Mouse (Mus musculus) C2C12 (cell line): ENCODE measurements around the gene Olfr750. TPM values are rescaled to one million over a fixed set of nuclear protein-coding genes. Genes with fewer than 3 reads are reported as not detected.

ENCODE experiments used
- H3K27me3 ChIP-seq: one replicate; pipeline ENCODE4 v1.6.1; 2011; ENCODE audit not compliant: control insufficient read depth, insufficient read depth, insufficient read length
- H3K36me3 ChIP-seq: one replicate; pipeline ENCODE4 v1.6.1; 2011; ENCODE audit not compliant: control insufficient read depth, insufficient read depth
- H3K4me3 ChIP-seq: one replicate; pipeline ENCODE4 v1.5.1; 2011; ENCODE audit warnings: mild to moderate bottlenecking, control low read depth; ENCODE audit not compliant: poor library complexity, insufficient read depth, severe bottlenecking
- H3K79me2 ChIP-seq: one replicate; pipeline ENCODE4 v1.6.1; 2011; ENCODE audit not compliant: control insufficient read depth, insufficient read depth
- H3K79me3 ChIP-seq: one replicate; pipeline ENCODE4 v1.6.1; 2011; ENCODE audit warnings: low read depth, control low read depth
- H3ac ChIP-seq: one replicate; pipeline ENCODE3; 2011; ENCODE audit warnings: low read depth; ENCODE audit not compliant: control insufficient read depth, insufficient read length
- CEBPB ChIP-seq: IDR thresholded peaks from one replicate; pipeline ENCODE4 v1.6.1; 2011; ENCODE audit warnings: low read depth, mild to moderate bottlenecking, control low read depth, moderate library complexity
- CTCF ChIP-seq: IDR thresholded peaks from one replicate; pipeline ENCODE4 v1.5.1; 2011; ENCODE audit not compliant: control insufficient read depth, insufficient read depth, insufficient read length
- FOSL1 ChIP-seq: IDR thresholded peaks from one replicate; pipeline ENCODE4 v1.8.0; 2011; ENCODE audit warnings: mild to moderate bottlenecking, low read length; ENCODE audit not compliant: poor library complexity, insufficient read depth, severe bottlenecking
- MAX ChIP-seq: IDR thresholded peaks from one replicate; pipeline ENCODE4 v1.6.1; 2011; ENCODE audit warnings: mild to moderate bottlenecking, control low read depth
- MYOD1 ChIP-seq: IDR thresholded peaks from one replicate; pipeline ENCODE4 v1.6.1; 2011; ENCODE audit warnings: low read depth; ENCODE audit not compliant: control insufficient read depth, insufficient read length
- MYOG ChIP-seq: IDR thresholded peaks from one replicate; pipeline ENCODE4 v1.6.1; 2011; ENCODE audit not compliant: control insufficient read depth, insufficient read length; ENCODE audit errors: extremely low read depth
- USF1 ChIP-seq: IDR thresholded peaks from one replicate; pipeline ENCODE4 v1.6.1; 2011; ENCODE audit warnings: low read depth, mild to moderate bottlenecking, control low read depth, moderate library complexity
- polyA plus RNA-seq: library from polyadenylated mRNA; unstranded; fragments of >200 nt; fragmentation: generic; extraction: Trizol; gene quantifications from one replicate; pipeline ENCODE4 v1.2.1, GENCODE M21; 2012; ENCODE audit warnings: missing spikeins

The Olfr750 gene
- polyA plus RNA-seq, 1 experiment, result not detected

DNA sequence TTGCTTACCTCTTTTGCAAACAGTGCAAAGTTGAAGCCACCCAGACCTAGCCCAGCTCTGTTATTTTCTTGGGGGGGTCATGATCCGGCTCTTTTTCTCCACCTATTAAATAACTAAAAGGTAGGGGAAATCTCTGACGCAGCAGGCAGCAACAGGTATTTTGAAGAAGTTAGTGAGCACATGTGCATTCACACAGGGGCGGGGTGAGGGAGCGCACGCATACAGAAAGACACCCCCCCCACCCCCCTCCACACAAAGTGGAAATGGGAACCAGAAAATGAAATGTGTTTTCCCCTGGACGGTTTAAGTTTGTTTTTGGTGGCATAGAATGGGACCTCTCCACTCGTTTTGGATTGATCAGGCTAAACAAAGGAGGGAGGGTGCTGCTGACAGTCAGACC is 9.6 kb upstream of the Olfr750 start:
- no peak for TF ChIP-seq MAX
- TF ChIP-seq USF1, result no peak
- no peak for TF ChIP-seq MYOG
- TF ChIP-seq FOSL1, result no peak
- TF ChIP-seq MYOD1, result no peak
- TF ChIP-seq CTCF, result no peak
- TF ChIP-seq CEBPB, result no peak
- Histone ChIP-seq H3K79me3 (no peaks in the 10 kb centered on the region), H3ac (no peak overlapping the region), H3K79me2 (no peaks in the 10 kb centered on the region), H3K4me3 (peak overlapping the region; percentile 34), H3K27me3 (peaks cover 3% of the 10 kb centered on the region), H3K36me3 (no peaks in the 10 kb centered on the region)

DNA sequence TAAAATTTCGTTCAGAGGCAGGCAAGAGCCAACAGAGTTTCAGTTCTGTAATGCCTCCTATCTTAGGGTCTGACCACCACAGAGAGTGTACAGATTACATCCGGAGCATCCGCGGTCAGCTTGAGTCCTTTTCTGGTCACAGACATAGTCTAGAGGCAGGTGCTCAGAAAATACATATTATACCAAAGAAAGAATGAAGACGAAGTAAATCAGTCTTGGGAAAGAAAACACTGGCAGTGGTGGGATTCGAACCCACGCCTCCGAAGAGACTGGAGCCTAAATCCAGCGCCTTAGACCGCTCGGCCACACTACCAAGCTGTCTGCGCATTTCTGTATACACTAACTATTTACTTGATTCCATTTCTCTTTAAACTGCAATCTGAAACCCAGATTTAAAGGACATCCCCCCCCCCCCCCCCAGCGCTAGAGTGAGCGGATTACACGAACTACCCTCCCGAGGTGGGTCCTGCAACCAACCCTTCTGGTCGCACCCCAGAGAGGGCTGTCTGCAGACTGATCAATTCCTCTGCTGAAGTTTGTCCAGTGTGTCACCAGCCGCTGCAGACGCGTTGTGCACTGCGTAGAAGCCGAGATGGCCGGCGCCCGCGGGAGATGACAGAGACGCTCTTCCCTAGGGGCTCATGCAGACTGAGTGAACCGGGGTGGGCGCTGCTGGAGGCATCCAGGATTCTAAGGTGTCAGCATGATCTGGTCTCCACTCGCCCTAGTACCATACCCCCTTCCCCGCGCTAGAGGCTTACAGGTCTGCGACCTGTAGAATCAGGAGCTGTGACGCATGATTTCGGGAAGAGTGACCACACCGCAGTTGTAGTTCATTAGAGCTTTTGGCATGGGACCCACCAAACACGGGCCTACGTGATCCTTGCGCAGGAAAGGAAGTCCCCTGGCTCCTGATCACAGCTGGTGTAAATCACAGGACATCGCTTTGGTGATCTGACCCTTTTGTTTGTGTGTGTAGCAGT is 8.7 kb upstream of the Olfr750 start:
- H3K4me3 ChIP-seq, result peak overlapping the region; percentile 34
- H3K79me2 ChIP-seq, result no peaks in the 10 kb centered on the region
- H3K79me3 ChIP-seq, result no peaks in the 10 kb centered on the region
- H3K36me3 ChIP-seq, result no peaks in the 10 kb centered on the region
- peak overlapping the region; percentile 70 for H3ac ChIP-seq
- no peak for TF ChIP-seq USF1
- no peak for TF ChIP-seq FOSL1
- no peak for TF ChIP-seq CTCF
- no peak for TF ChIP-seq CEBPB
- TF ChIP-seq MYOG, result no peak
- TF ChIP-seq MYOD1, result no peak
- no peak for TF ChIP-seq MAX
- H3K27me3 ChIP-seq, result peaks cover 3% of the 10 kb centered on the region

- Histone ChIP-seq H3K36me3 (no peaks in the 10 kb centered on the region), H3K79me3 (no peaks in the 10 kb centered on the region), H3K79me2 (no peaks in the 10 kb centered on the region), H3K4me3 (no peak overlapping the region), H3K27me3 (peaks cover 3% of the 10 kb centered on the region), H3ac (no peak overlapping the region)
- no peak for TF ChIP-seq MYOD1
- no peak for TF ChIP-seq MAX
- no peak for TF ChIP-seq USF1
- TF ChIP-seq MYOG, result no peak
- no peak for TF ChIP-seq CEBPB
- TF ChIP-seq FOSL1, result no peak
- TF ChIP-seq CTCF, result no peak
These were observed 6.8 kb upstream of the Olfr750 start for GRCm38 (mm10) chr14:51081035-51081434.

GRCm38 (mm10) chr14:51079180-51079579 is 4.9 kb upstream of the Olfr750 start:
- peaks cover 3% of the 10 kb centered on the region for H3K27me3 ChIP-seq
- H3K36me3 ChIP-seq, result no peaks in the 10 kb centered on the region
- no peak overlapping the region for H3K4me3 ChIP-seq
- TF ChIP-seq MAX (no peak), MYOG (no peak), CEBPB (no peak), FOSL1 (no peak), USF1 (no peak), MYOD1 (no peak), CTCF (no peak)
- H3K79me3 ChIP-seq, result no peaks in the 10 kb centered on the region
- H3ac ChIP-seq, result no peak overlapping the region
- no peaks in the 10 kb centered on the region for H3K79me2 ChIP-seq

GRCm38 (mm10) chr14:51069617-51070016 is 4.6 kb downstream of the Olfr750 start:
- Histone ChIP-seq H3ac (no peak overlapping the region), H3K79me3 (no peaks in the 10 kb centered on the region), H3K4me3 (no peak overlapping the region), H3K79me2 (no peaks in the 10 kb centered on the region), H3K36me3 (no peaks in the 10 kb centered on the region), H3K27me3 (peaks cover 8% of the 10 kb centered on the region)
- TF ChIP-seq FOSL1, result no peak
- TF ChIP-seq CEBPB, result no peak
- no peak for TF ChIP-seq MYOG
- no peak for TF ChIP-seq MYOD1
- no peak for TF ChIP-seq MAX
- TF ChIP-seq USF1, result no peak
- no peak for TF ChIP-seq CTCF
